Mouse (Mus musculus) lung, postnatal 0 days (tissue): ENCODE measurements around the gene Cdh1.
"Not testable (repeated sequence)": the region's sequence is repeated elsewhere in the genome, so short reads cannot be mapped to it uniquely, and the experiment has no call there.

Experiments used
- CTCF ChIP-seq: IDR thresholded peaks from 2 replicates; pipeline ENCODE4 v1.5.1; 2016; ENCODE audit warnings: antibody characterized with exemption, mild to moderate bottlenecking
- EP300 ChIP-seq: IDR thresholded peaks from 2 replicates; pipeline ENCODE4 v1.6.1; 2016; ENCODE audit warnings: antibody characterized with exemption, mild to moderate bottlenecking, control low read depth

- not testable (repeated sequence) for TF ChIP-seq CTCF, EP300
Observed at GRCm38 (mm10) chr8:106573168-106573567, 30.0 kb upstream of the Cdh1 start, which contains the start of gene Gm10073.
